16 mouse cellular contexts compared by ENCODE assay signal in genomic region chr3:69559316-69559974, GRCm38 (mm10). TPM values are rescaled to one million over a fixed set of nuclear protein-coding genes. Genes with fewer than 3 reads are reported as not detected.
DNase-seq lines count a peak whose midpoint lies in the region; ATAC-seq lines count a peak whose summit lies in the region.
"Had no signal": no experiment of that assay in that cellular context is flagged by ENCODE, and none has a peak within 500 bp of the region (broad histone marks: within the 10 kb centered on the region; RNA-seq: fewer than 3 reads in every experiment).

No protein-coding gene starts in this region.

- 77% methylated on average over 6 of the region's 6 CpGs for WGBS in heart, embryonic 10.5 days
- WGBS in lung, embryonic 16.5 days: 51% methylated on average over 6 of the region's 6 CpGs

- no peak overlapping the region for H3K4me3 ChIP-seq in heart, embryonic 10.5 days
- no peak overlapping the region for H3K4me3 ChIP-seq in lung, embryonic 16.5 days (ENCODE audit: low read length)
- H3K4me3 ChIP-seq: embryonic facial prominence, embryonic 13.5 days; hindbrain, embryonic 13.5 days; limb, embryonic 13.5 days; liver, embryonic 15.5 days; midbrain, embryonic 10.5 days; neural tube, embryonic 13.5 days had no signal

- H3K9ac ChIP-seq in lung, embryonic 16.5 days (ENCODE audit: low read length): no peak overlapping the region
- H3K9ac ChIP-seq: embryonic facial prominence, embryonic 13.5 days; hindbrain, embryonic 13.5 days; limb, embryonic 13.5 days; liver, embryonic 15.5 days; neural tube, embryonic 13.5 days had no signal

- no peak overlapping the region for H3K4me2 ChIP-seq in lung, embryonic 16.5 days (ENCODE audit: low read depth, low read length)
- H3K4me2 ChIP-seq: embryonic facial prominence, embryonic 13.5 days; hindbrain, embryonic 13.5 days; liver, embryonic 15.5 days; neural tube, embryonic 13.5 days had no signal

- H3K27ac ChIP-seq in heart, embryonic 10.5 days: no peak overlapping the region
- H3K27ac ChIP-seq in lung, embryonic 16.5 days (ENCODE audit: low read length): no peak overlapping the region
- H3K27ac ChIP-seq: embryonic facial prominence, embryonic 13.5 days; hindbrain, embryonic 13.5 days; limb, embryonic 13.5 days; liver, embryonic 15.5 days; midbrain, embryonic 10.5 days; neural tube, embryonic 13.5 days had no signal

- DNase-seq in heart, adult 11 months: peak; percentile 77
- DNase-seq in heart, embryonic 10.5 days (ENCODE audit: low spot score): no peak
- no peak for DNase-seq in lung, postnatal 4 days
- DNase-seq in kidney, postnatal 25 days: peak; percentile 27 to 68
- peak; percentile 44 for DNase-seq in telencephalon, adult 2 months (ENCODE audit: low read depth, low spot score)
- no peak for DNase-seq in urinary bladder, postnatal 25 days (ENCODE audit: low spot score)
- DNase-seq: cerebellum, adult 9-11 months; gastrocnemius, postnatal 14 days; right cerebral cortex, postnatal 4 days had no signal

- H3K36me3 ChIP-seq in heart, embryonic 10.5 days: no peaks in the 10 kb centered on the region
- H3K36me3 ChIP-seq in lung, embryonic 16.5 days (ENCODE audit: control insufficient read depth, insufficient read depth, low read length): no peaks in the 10 kb centered on the region
- H3K36me3 ChIP-seq: embryonic facial prominence, embryonic 13.5 days; hindbrain, embryonic 13.5 days; liver, embryonic 15.5 days; midbrain, embryonic 10.5 days; neural tube, embryonic 13.5 days had no signal

- H3K9me3 ChIP-seq in heart, embryonic 10.5 days: no peaks in the 10 kb centered on the region
- no peaks in the 10 kb centered on the region for H3K9me3 ChIP-seq in lung, embryonic 16.5 days (ENCODE audit: control insufficient read depth, low read length)
- H3K9me3 ChIP-seq: embryonic facial prominence, embryonic 13.5 days; hindbrain, embryonic 13.5 days; limb, embryonic 13.5 days; liver, embryonic 15.5 days; midbrain, embryonic 10.5 days; neural tube, embryonic 13.5 days had no signal

- H3K27me3 ChIP-seq in heart, embryonic 10.5 days (ENCODE audit: insufficient read depth, poor library complexity, severe bottlenecking): no peaks in the 10 kb centered on the region
- H3K27me3 ChIP-seq in lung, embryonic 16.5 days (ENCODE audit: control insufficient read depth, insufficient read depth, low read depth, low read length): no peaks in the 10 kb centered on the region
- H3K27me3 ChIP-seq: embryonic facial prominence, embryonic 13.5 days; hindbrain, embryonic 13.5 days; limb, embryonic 13.5 days; liver, embryonic 15.5 days; neural tube, embryonic 13.5 days had no signal

- peak; percentile 31; the same call in 1 of the 2 replicates for ATAC-seq in lung, embryonic 16.5 days (ENCODE audit: low read depth)

- H3K4me1 ChIP-seq in heart, embryonic 10.5 days: peaks cover 18% of the 10 kb centered on the region
- peaks cover 9% of the 10 kb centered on the region for H3K4me1 ChIP-seq in lung, embryonic 16.5 days (replicated peaks; ENCODE audit: control insufficient read depth, insufficient read depth, low read length)
- H3K4me1 ChIP-seq: liver, embryonic 15.5 days had no signal

RNA-seq across cellular contexts. Expression of gene B3galnt1, which starts 39.3 kb away (rescaled TPM):
- 26.5 and 27.7 TPM in 2 replicates for polyA plus RNA-seq in heart, embryonic 10.5 days (2016; fragmentation: Nextera tagmentation; extraction: Ambion mirVana)
- polyA plus RNA-seq in lung, embryonic 16.5 days (2015; fragmentation: Nextera tagmentation; extraction: Ambion mirVana): 32.9 and 33.3 TPM in 2 replicates

Comparison
In these comparisons a context has a peak if more than half of its experiments do, and no peak if none do; other contexts are left out.
1. DNase-seq: peak in heart, adult 11 months (single experiment), kidney, postnatal 25 days (2 of 2) and telencephalon, adult 2 months (single experiment); none in heart, embryonic 10.5 days (single experiment), lung, postnatal 4 days (0 of 2) and urinary bladder, postnatal 25 days (single experiment).